Mouse (Mus musculus) hindbrain, embryonic 15.5 days (tissue): Measurements from ENCODE around the gene Fos. TPM values are rescaled to one million over a fixed set of nuclear protein-coding genes. Genes with fewer than 3 reads are reported as not detected.
A peak's percentile ranks its signal among the peaks of the same experiment; 100 is the strongest.

Source experiments
- ATAC-seq: fragments of 200-750 bp; cut with Nextera tagmentation; 2 replicates; pipeline ENCODE4 v1.8.0; 2017; ENCODE audit warnings: low read depth, moderate number of reproducible peaks, moderate TSS enrichment; ENCODE audit not compliant: low FRiP score
- H3K27ac ChIP-seq: fragments of 300-500 bp; sonication (generic); replicated peaks from 2 replicates; pipeline ENCODE4 v1.5.1; 2015; ENCODE audit warnings: mild to moderate bottlenecking, inconsistent platforms
- H3K27me3 ChIP-seq: fragments of 300-500 bp; sonication (generic); 2 replicates; pipeline ENCODE4 v1.6.1; 2015; ENCODE audit warnings: control low read depth, inconsistent platforms
- H3K36me3 ChIP-seq: fragments of 300-500 bp; sonication (generic); 2 replicates; pipeline ENCODE4 v1.6.1; 2015; ENCODE audit warnings: control low read depth, inconsistent platforms
- H3K4me1 ChIP-seq: fragments of 300-500 bp; sonication (generic); replicated peaks from 2 replicates; pipeline ENCODE4 v1.6.1; 2015; ENCODE audit warnings: control low read depth, inconsistent platforms
- H3K4me2 ChIP-seq: fragments of 300-500 bp; sonication (generic); 2 replicates; pipeline ENCODE4 v1.6.1; 2015; ENCODE audit warnings: moderate library complexity, mild to moderate bottlenecking, inconsistent platforms
- H3K4me3 ChIP-seq: fragments of 300-500 bp; sonication (generic); 2 replicates; pipeline ENCODE4 v1.5.1; 2015; ENCODE audit warnings: mild to moderate bottlenecking, inconsistent platforms
- H3K9ac ChIP-seq: fragments of 300-500 bp; sonication (generic); 2 replicates; pipeline ENCODE4 v1.6.1; 2015; ENCODE audit warnings: inconsistent platforms
- H3K9me3 ChIP-seq: fragments of 300-500 bp; sonication (generic); 2 replicates; pipeline ENCODE4 v1.6.1; 2016; ENCODE audit warnings: control low read depth, inconsistent platforms
- WGBS: fragments of 180-500 bp; shearing (Covaris S2); methylation state at CpG from one replicate; pipeline ENCODE4 v1.1.7; 2015; 5-methylcytosine and 5-hydroxymethylcytosine counted together
- polyA plus RNA-seq: library from polyadenylated mRNA; unstranded; fragments of >200 nt; fragmentation: Nextera tagmentation; extraction: Ambion mirVana; gene quantifications from 2 replicates; pipeline ENCODE4 v1.2.1, GENCODE M21; 2015

Gene Fos
- polyA plus RNA-seq, 1 experiment from 2014 or later = 4.0 TPM

DNA sequence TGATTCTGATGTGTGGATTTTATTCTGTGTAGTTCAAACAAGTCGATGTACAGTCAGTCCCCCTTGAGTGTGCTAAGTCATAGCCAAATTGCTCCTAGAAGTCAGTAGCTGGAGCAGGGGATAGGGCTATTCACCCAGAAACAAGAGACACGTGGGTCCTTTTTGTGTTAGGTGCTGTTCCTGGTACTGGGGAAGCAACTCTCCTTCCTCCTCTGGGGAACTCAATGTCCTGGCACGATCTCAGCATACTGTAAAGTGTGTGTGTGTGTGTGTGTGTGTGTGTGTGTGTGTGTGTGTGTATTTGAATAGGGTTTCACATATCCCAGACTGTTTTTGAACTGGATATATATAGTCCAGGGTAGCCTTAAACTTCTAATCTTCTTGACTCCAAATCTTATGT lies 8.8 kb upstream of the Fos start:
- Histone ChIP-seq H3K4me1 (peaks cover 6% of the 10 kb centered on the region; the same call in 1 of the 2 replicates), H3K9ac (no peak overlapping the region), H3K4me3 (no peak overlapping the region), H3K9me3 (no peaks in the 10 kb centered on the region), H3K4me2 (no peak overlapping the region), H3K27ac (no peak overlapping the region), H3K27me3 (no peaks in the 10 kb centered on the region), H3K36me3 (no peaks in the 10 kb centered on the region)
- no peak for ATAC-seq
- 70% methylated on average over 3 of the region's 3 CpGs for WGBS

GRCm38 (mm10) chr12:85467854-85468253 lies 5.8 kb upstream of the Fos start:
- no peak overlapping the region for H3K4me3 ChIP-seq
- WGBS = 77% methylated on average over 14 of the region's 14 CpGs
- H3K9me3 ChIP-seq = no peaks in the 10 kb centered on the region
- no peak overlapping the region for H3K9ac ChIP-seq
- H3K27me3 ChIP-seq = no peaks in the 10 kb centered on the region
- no peak for ATAC-seq
- H3K27ac ChIP-seq = no peak overlapping the region
- no peaks in the 10 kb centered on the region for H3K36me3 ChIP-seq
- H3K4me2 ChIP-seq = no peak overlapping the region
- peaks cover 17% of the 10 kb centered on the region for H3K4me1 ChIP-seq

GRCm38 (mm10) chr12:85468666-85469065 lies 5.0 kb upstream of the Fos start:
- Histone ChIP-seq H3K9me3 (no peaks in the 10 kb centered on the region), H3K4me1 (peaks cover 23% of the 10 kb centered on the region)

GRCm38 (mm10) chr12:85471920-85472655 lies 1.6 kb upstream of the Fos start:
- H3K9ac ChIP-seq = peak overlapping the region; percentile 58
- no peaks in the 10 kb centered on the region for H3K36me3 ChIP-seq
- peak overlapping the region; percentile 98 for H3K4me2 ChIP-seq
- H3K4me3 ChIP-seq = peak overlapping the region; percentile 60
- no peaks in the 10 kb centered on the region for H3K9me3 ChIP-seq
- peak overlapping the region; percentile 56 for H3K27ac ChIP-seq
- WGBS = under 1% methylated on average over 42 of the region's 42 CpGs
- peaks cover 45% of the 10 kb centered on the region for H3K4me1 ChIP-seq
- peak; percentile 40 for ATAC-seq
- H3K27me3 ChIP-seq = peaks cover 15% of the 10 kb centered on the region

More at GRCm38 (mm10) chr12:85468666-85469065, 5.0 kb upstream of the Fos start:
- Histone ChIP-seq H3K36me3 (no peaks in the 10 kb centered on the region), H3K27ac (no peak overlapping the region), H3K4me3 (no peak overlapping the region), H3K4me2 (no peak overlapping the region), H3K27me3 (no peaks in the 10 kb centered on the region), H3K9ac (no peak overlapping the region)
- 85% methylated on average over 12 of the region's 12 CpGs for WGBS
- ATAC-seq = no peak

DNA sequence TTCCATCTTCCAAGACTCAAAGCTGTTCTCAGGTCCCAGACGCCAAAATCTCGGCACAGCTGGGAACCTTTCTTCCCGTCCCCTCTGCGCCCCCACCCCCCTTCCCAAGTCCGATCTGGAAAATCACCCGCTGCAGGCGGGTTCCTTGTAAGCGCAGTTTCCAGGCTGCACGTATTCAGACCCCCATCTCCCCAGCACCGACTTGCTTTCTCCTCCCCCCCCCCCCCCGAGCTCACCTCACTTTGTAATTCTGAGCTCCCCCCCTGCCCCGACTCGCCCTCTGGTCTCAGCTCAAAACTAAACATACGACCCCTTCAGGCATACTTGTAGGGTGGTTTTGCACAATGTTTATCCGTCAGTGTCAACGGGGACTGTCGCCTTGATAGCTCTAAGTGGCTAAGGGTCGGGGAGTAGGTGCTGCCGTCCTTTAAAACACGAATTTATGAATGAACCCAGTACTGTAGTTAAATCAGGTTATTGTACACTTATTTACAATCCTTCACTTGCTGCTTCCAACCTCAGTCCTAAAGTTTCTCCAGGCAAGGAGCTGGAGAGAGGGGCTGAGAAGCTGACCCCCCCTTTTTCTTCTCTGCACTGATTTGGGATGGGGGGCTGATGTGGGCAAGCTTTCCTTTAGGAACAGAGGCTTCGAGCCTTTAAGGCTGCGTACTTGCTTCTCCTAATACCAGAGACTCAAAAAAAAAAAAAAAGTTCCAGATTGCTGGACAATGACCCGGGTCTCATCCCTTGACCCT lies 857 bp upstream of the Fos start:
- Histone ChIP-seq H3K9ac (peak overlapping the region; percentile 58), H3K4me1 (peaks cover 45% of the 10 kb centered on the region), H3K27ac (peak overlapping the region; percentile 67), H3K36me3 (no peaks in the 10 kb centered on the region), H3K4me2 (peak overlapping the region; percentile 98), H3K27me3 (peaks cover 18% of the 10 kb centered on the region), H3K9me3 (no peaks in the 10 kb centered on the region), H3K4me3 (peak overlapping the region; percentile 60)
- 0% methylated on average over 22 of the region's 23 CpGs for WGBS
- ATAC-seq = no peak

- Histone ChIP-seq H3K9me3 (no peaks in the 10 kb centered on the region), H3K36me3 (no peaks in the 10 kb centered on the region), H3K9ac (peak overlapping the region; percentile 26), H3K27ac (0 out of 2 replicates have a peak overlapping the region, but pooled peaks have one; percentile 67), H3K27me3 (peaks cover 24% of the 10 kb centered on the region), H3K4me2 (peak overlapping the region; percentile 98), H3K4me1 (peaks cover 45% of the 10 kb centered on the region), H3K4me3 (peak overlapping the region; percentile 60)
- WGBS = under 1% methylated on average over 49 of the region's 49 CpGs
- no peak for ATAC-seq
Measured at GRCm38 (mm10) chr12:85474298-85475231, 875 bp downstream of the Fos start.

DNA sequence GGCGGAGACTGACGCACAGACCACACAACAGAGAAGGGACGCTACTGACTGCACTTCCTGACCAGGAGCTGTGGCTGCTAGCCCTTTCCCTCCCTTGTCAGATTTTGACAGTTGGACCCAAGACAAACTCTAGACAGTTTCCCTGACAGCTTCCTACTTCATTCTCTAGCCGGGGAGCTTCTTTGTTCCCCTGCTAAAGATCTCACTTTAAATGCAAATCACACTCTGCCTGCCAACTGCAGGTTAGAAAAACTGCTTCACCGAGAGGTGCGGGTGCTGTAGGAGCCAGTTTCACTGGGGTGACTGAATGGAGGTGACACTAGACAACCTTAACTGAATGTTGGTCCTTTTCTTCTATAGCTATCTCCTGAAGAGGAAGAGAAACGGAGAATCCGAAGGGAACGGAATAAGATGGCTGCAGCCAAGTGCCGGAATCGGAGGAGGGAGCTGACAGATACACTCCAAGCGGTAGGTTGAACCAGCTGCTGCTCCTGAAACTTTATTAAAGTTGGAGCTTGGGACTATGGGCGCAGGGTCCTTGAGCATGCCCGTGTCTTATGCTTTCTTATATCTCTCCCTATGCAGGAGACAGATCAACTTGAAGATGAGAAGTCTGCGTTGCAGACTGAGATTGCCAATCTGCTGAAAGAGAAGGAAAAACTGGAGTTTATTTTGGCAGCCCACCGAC lies 1.7 kb downstream of the Fos start:
- peak overlapping the region; percentile 26; the same call in 1 of the 2 replicates for H3K9ac ChIP-seq
- H3K27ac ChIP-seq = no peak overlapping the region
- peaks cover 24% of the 10 kb centered on the region for H3K27me3 ChIP-seq
- H3K4me2 ChIP-seq = peak overlapping the region; percentile 98
- H3K36me3 ChIP-seq = no peaks in the 10 kb centered on the region
- H3K4me1 ChIP-seq = peaks cover 45% of the 10 kb centered on the region
- ATAC-seq = no peak
- WGBS = 7% methylated on average over 15 of the region's 16 CpGs
- peak overlapping the region; percentile 60 for H3K4me3 ChIP-seq
- H3K9me3 ChIP-seq = no peaks in the 10 kb centered on the region

DNA sequence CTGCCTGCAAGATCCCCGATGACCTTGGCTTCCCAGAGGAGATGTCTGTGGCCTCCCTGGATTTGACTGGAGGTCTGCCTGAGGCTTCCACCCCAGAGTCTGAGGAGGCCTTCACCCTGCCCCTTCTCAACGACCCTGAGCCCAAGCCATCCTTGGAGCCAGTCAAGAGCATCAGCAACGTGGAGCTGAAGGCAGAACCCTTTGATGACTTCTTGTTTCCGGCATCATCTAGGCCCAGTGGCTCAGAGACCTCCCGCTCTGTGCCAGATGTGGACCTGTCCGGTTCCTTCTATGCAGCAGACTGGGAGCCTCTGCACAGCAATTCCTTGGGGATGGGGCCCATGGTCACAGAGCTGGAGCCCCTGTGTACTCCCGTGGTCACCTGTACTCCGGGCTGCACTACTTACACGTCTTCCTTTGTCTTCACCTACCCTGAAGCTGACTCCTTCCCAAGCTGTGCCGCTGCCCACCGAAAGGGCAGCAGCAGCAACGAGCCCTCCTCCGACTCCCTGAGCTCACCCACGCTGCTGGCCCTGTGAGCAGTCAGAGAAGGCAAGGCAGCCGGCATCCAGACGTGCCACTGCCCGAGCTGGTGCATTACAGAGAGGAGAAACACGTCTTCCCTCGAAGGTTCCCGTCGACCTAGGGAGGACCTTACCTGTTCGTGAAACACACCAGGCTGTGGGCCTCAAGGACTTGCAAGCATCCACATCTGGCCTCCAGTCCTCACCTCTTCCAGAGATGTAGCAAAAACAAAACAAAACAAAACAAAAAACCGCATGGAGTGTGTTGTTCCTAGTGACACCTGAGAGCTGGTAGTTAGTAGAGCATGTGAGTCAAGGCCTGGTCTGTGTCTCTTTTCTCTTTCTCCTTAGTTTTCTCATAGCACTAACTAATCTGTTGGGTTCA lies 2.5 kb downstream of the Fos start:
- Histone ChIP-seq H3K9ac (no peak overlapping the region), H3K9me3 (no peaks in the 10 kb centered on the region), H3K4me3 (no peak overlapping the region), H3K4me1 (peaks cover 44% of the 10 kb centered on the region), H3K36me3 (no peaks in the 10 kb centered on the region), H3K27me3 (peaks cover 26% of the 10 kb centered on the region), H3K27ac (no peak overlapping the region), H3K4me2 (peak overlapping the region; percentile 98)
- ATAC-seq = no peak
- 38% methylated on average over 23 of the region's 23 CpGs for WGBS

DNA sequence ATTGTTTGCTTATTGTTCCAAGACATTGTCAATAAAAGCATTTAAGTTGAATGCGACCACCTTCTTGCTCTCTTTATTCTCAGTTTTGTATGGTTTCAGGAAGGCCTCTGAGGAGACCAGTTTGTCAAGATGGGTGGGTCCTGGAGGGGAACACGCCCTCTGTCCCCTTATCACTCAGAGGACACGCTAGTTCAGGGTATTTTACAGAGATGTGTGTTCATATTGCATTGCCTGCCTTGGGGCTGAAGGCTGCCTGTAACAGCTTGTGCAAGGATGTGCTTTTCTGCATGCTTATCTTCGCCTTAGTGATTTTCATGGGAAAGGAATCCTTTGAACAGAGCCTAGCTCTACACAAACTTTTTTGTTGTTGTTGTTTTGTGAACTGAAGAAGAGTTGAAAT lies 3.5 kb downstream of the Fos start:
- H3K27ac ChIP-seq = no peak overlapping the region
- no peaks in the 10 kb centered on the region for H3K9me3 ChIP-seq
- no peak overlapping the region for H3K4me2 ChIP-seq
- ATAC-seq = no peak
- 80% methylated on average over 4 of the region's 4 CpGs for WGBS
- peaks cover 27% of the 10 kb centered on the region for H3K27me3 ChIP-seq
- no peak overlapping the region for H3K4me3 ChIP-seq
- no peak overlapping the region for H3K9ac ChIP-seq
- H3K4me1 ChIP-seq = peaks cover 34% of the 10 kb centered on the region
- H3K36me3 ChIP-seq = no peaks in the 10 kb centered on the region

- H3K4me2 ChIP-seq = no peak overlapping the region
Measured at GRCm38 (mm10) chr12:85477804-85478203, 4.1 kb downstream of the Fos start.

More at GRCm38 (mm10) chr12:85477804-85478203, 4.1 kb downstream of the Fos start:
- H3K27me3 ChIP-seq = peaks cover 27% of the 10 kb centered on the region
- H3K9ac ChIP-seq = no peak overlapping the region
- no peaks in the 10 kb centered on the region for H3K36me3 ChIP-seq
- no peak for ATAC-seq
- WGBS = 75% methylated on average over 3 of the region's 3 CpGs
- H3K27ac ChIP-seq = no peak overlapping the region
- H3K4me3 ChIP-seq = no peak overlapping the region
- no peaks in the 10 kb centered on the region for H3K9me3 ChIP-seq
- peaks cover 28% of the 10 kb centered on the region for H3K4me1 ChIP-seq
